Mouse (Mus musculus) heart, embryonic 16.5 days (tissue): ENCODE results near the gene Lgals7. TPM values are rescaled to one million over a fixed set of nuclear protein-coding genes. Genes with fewer than 3 reads are reported as not detected.
A peak's percentile ranks its signal among the peaks of the same experiment; 100 is the strongest.

Experiments
- ATAC-seq: fragments of 200-750 bp; cut with Nextera tagmentation; replicated peaks from 2 replicates; pipeline ENCODE4 v1.8.0; 2017; ENCODE audit warnings: moderate number of reproducible peaks; ENCODE audit not compliant: insufficient read depth, low FRiP score; ENCODE audit errors: extremely low read depth
- H3K27ac ChIP-seq: fragments of 300-500 bp; sonication (generic); 2 replicates; pipeline ENCODE4 v1.5.1; 2014; ENCODE audit warnings: mild to moderate bottlenecking, low read length, control low read depth, moderate library complexity
- H3K27me3 ChIP-seq: fragments of 300-500 bp; sonication (generic); 2 replicates; pipeline ENCODE4 v1.6.1; 2014; ENCODE audit warnings: low read length, mixed read lengths; ENCODE audit not compliant: control insufficient read depth, insufficient read depth
- H3K36me3 ChIP-seq: fragments of 300-500 bp; sonication (generic); 2 replicates; pipeline ENCODE4 v1.6.1; 2014; ENCODE audit not compliant: control insufficient read depth, insufficient read depth
- H3K4me1 ChIP-seq: fragments of 300-500 bp; sonication (generic); 2 replicates; pipeline ENCODE4 v1.6.1; 2014; ENCODE audit warnings: low read length, mixed read lengths; ENCODE audit not compliant: control insufficient read depth, insufficient read depth
- H3K4me2 ChIP-seq: fragments of 300-500 bp; sonication (generic); 2 replicates; pipeline ENCODE4 v1.6.1; 2014; ENCODE audit warnings: low read depth, mild to moderate bottlenecking, control low read depth, low read length
- H3K4me3 ChIP-seq: fragments of 300-500 bp; sonication (generic); 2 replicates; pipeline ENCODE4 v1.5.1; 2014; ENCODE audit warnings: mild to moderate bottlenecking, control low read depth, low read length
- H3K9ac ChIP-seq: fragments of 300-500 bp; sonication (generic); 2 replicates; pipeline ENCODE4 v1.6.1; 2014; ENCODE audit warnings: low read length, control low read depth
- H3K9me3 ChIP-seq: fragments of 300-500 bp; sonication (generic); replicated peaks from 2 replicates; pipeline ENCODE4 v1.6.1; 2016; ENCODE audit warnings: low read length; ENCODE audit not compliant: control insufficient read depth
- WGBS: fragments of 180-500 bp; shearing (Covaris S2); extraction: QIAGEN DNeasy Blood & Tissue Kit; methylation state at CpG from one replicate; pipeline ENCODE4 v1.1.7; 2014; 5-methylcytosine and 5-hydroxymethylcytosine counted together
- polyA plus RNA-seq: library from polyadenylated mRNA; unstranded; fragments of >200 nt; fragmentation: Nextera tagmentation; extraction: Ambion mirVana; gene quantifications from 2 replicates; pipeline ENCODE4 v1.2.1, GENCODE M21; 2015

Gene Lgals7
- polyA plus RNA-seq: 1.5 and 2.1 TPM in 2 replicates

GRCm38 (mm10) chr7:28863540-28863939, at the start of gene Lgals7:
Gene Lgals7 (plus strand): TSS chr7:28863853.
- no peak within 1 kb of the TSS for H3K27ac ChIP-seq
- 75% methylated on average over 6 of the region's 6 CpGs for WGBS
- no peak for ATAC-seq

GRCm38 (mm10) chr7:28814306-28815034, 49.2 kb upstream of the Lgals7 start:
- 54% methylated on average over 5 of the region's 5 CpGs for WGBS
- Histone ChIP-seq H3K4me2 (no peak overlapping the region), H3K4me3 (no peak overlapping the region), H3K27ac (no peak overlapping the region), H3K9me3 (no peaks in the 10 kb centered on the region), H3K36me3 (peaks cover 65% of the 10 kb centered on the region), H3K27me3 (no peaks in the 10 kb centered on the region), H3K4me1 (peaks cover 41% of the 10 kb centered on the region), H3K9ac (no peak overlapping the region)
- ATAC-seq: no peak

More at GRCm38 (mm10) chr7:28863540-28863939, at the start of gene Lgals7:
- H3K9ac ChIP-seq: no peak within 1 kb of the TSS
- H3K36me3 ChIP-seq: no peaks in the 10 kb centered on the region
- 0 out of 2 replicates have a peak within 1 kb of the TSS, but pooled peaks have one; percentile 0 for H3K4me2 ChIP-seq
- H3K4me3 ChIP-seq: no peak within 1 kb of the TSS
- peaks cover 9% of the 10 kb centered on the region for H3K4me1 ChIP-seq
- H3K9me3 ChIP-seq: peaks cover 4% of the 10 kb centered on the region
- H3K27me3 ChIP-seq: no peaks in the 10 kb centered on the region

GRCm38 (mm10) chr7:28815230-28815629, 48.4 kb upstream of the Lgals7 start:
- no peak for ATAC-seq
- Histone ChIP-seq H3K4me2 (no peak overlapping the region), H3K27me3 (no peaks in the 10 kb centered on the region), H3K9me3 (no peaks in the 10 kb centered on the region), H3K4me1 (peaks cover 47% of the 10 kb centered on the region), H3K36me3 (peaks cover 72% of the 10 kb centered on the region), H3K9ac (no peak overlapping the region), H3K27ac (no peak overlapping the region), H3K4me3 (no peak overlapping the region)
- 84% methylated on average over 9 of the region's 9 CpGs for WGBS

GRCm38 (mm10) chr7:28816201-28816600, 47.5 kb upstream of the Lgals7 start:
- H3K4me2 ChIP-seq: no peak overlapping the region
- no peak overlapping the region for H3K4me3 ChIP-seq
- H3K36me3 ChIP-seq: peaks cover 81% of the 10 kb centered on the region
- no peak overlapping the region for H3K27ac ChIP-seq
- H3K9ac ChIP-seq: no peak overlapping the region
- WGBS: 78% methylated on average over 9 of the region's 9 CpGs
- H3K27me3 ChIP-seq: no peaks in the 10 kb centered on the region
- H3K9me3 ChIP-seq: no peaks in the 10 kb centered on the region
- ATAC-seq: no peak
- peaks cover 56% of the 10 kb centered on the region for H3K4me1 ChIP-seq

- H3K9ac ChIP-seq: peak overlapping the region; percentile 2; the same call in 1 of the 2 replicates
- H3K27me3 ChIP-seq: no peaks in the 10 kb centered on the region
- peaks cover 58% of the 10 kb centered on the region for H3K4me1 ChIP-seq
- no peak overlapping the region for H3K27ac ChIP-seq
- H3K4me2 ChIP-seq: no peak overlapping the region
- peaks cover 87% of the 10 kb centered on the region for H3K36me3 ChIP-seq
- H3K9me3 ChIP-seq: no peaks in the 10 kb centered on the region
- H3K4me3 ChIP-seq: no peak overlapping the region
- WGBS: 87% methylated on average over 10 of the region's 10 CpGs
- no peak for ATAC-seq
Observed at GRCm38 (mm10) chr7:28816920-28817319, 46.7 kb upstream of the Lgals7 start.

- no peaks in the 10 kb centered on the region for H3K27me3 ChIP-seq
- 53% methylated on average over 6 of the region's 6 CpGs for WGBS
- no peak overlapping the region for H3K4me2 ChIP-seq
- no peak overlapping the region for H3K9ac ChIP-seq
- no peak for ATAC-seq
- H3K27ac ChIP-seq: no peak overlapping the region
- no peak overlapping the region for H3K4me3 ChIP-seq
- H3K36me3 ChIP-seq: peaks cover 93% of the 10 kb centered on the region
- peaks cover 52% of the 10 kb centered on the region for H3K4me1 ChIP-seq
- no peaks in the 10 kb centered on the region for H3K9me3 ChIP-seq
Observed at GRCm38 (mm10) chr7:28817524-28817923, 46.1 kb upstream of the Lgals7 start.

GRCm38 (mm10) chr7:28817957-28818356, 45.7 kb upstream of the Lgals7 start:
- Histone ChIP-seq H3K4me1 (peaks cover 48% of the 10 kb centered on the region), H3K9ac (no peak overlapping the region), H3K36me3 (peaks cover 91% of the 10 kb centered on the region), H3K4me2 (no peak overlapping the region), H3K27ac (no peak overlapping the region), H3K9me3 (no peaks in the 10 kb centered on the region), H3K4me3 (no peak overlapping the region), H3K27me3 (no peaks in the 10 kb centered on the region)
- 78% methylated on average over 4 of the region's 4 CpGs for WGBS
- no peak for ATAC-seq

GRCm38 (mm10) chr7:28818436-28818835, 45.2 kb upstream of the Lgals7 start:
- ATAC-seq: no peak
- no peak overlapping the region for H3K27ac ChIP-seq
- no peak overlapping the region for H3K4me3 ChIP-seq
- H3K27me3 ChIP-seq: no peaks in the 10 kb centered on the region
- 82% methylated on average over 16 of the region's 18 CpGs for WGBS
- no peak overlapping the region for H3K9ac ChIP-seq
- no peak overlapping the region for H3K4me2 ChIP-seq
- H3K9me3 ChIP-seq: no peaks in the 10 kb centered on the region
- peaks cover 43% of the 10 kb centered on the region for H3K4me1 ChIP-seq
- peaks cover 86% of the 10 kb centered on the region for H3K36me3 ChIP-seq

- WGBS: 69% methylated on average over 4 of the region's 4 CpGs
- H3K9me3 ChIP-seq: no peaks in the 10 kb centered on the region
- no peak for ATAC-seq
- no peak overlapping the region for H3K4me2 ChIP-seq
- peaks cover 81% of the 10 kb centered on the region for H3K36me3 ChIP-seq
- no peak overlapping the region for H3K27ac ChIP-seq
- H3K4me3 ChIP-seq: no peak overlapping the region
- peaks cover 42% of the 10 kb centered on the region for H3K4me1 ChIP-seq
- no peak overlapping the region for H3K9ac ChIP-seq
- H3K27me3 ChIP-seq: no peaks in the 10 kb centered on the region
Observed at GRCm38 (mm10) chr7:28818861-28819452, 44.7 kb upstream of the Lgals7 start.
